Mouse (Mus musculus): Measurements from ENCODE around the gene Lrp1. TPM values are rescaled to one million over a fixed set of nuclear protein-coding genes. Genes with fewer than 3 reads are reported as not detected.

Lrp1 gene
- polyA plus RNA-seq, 1 experiment from 2014 or later, result 77.0 TPM

DNA sequence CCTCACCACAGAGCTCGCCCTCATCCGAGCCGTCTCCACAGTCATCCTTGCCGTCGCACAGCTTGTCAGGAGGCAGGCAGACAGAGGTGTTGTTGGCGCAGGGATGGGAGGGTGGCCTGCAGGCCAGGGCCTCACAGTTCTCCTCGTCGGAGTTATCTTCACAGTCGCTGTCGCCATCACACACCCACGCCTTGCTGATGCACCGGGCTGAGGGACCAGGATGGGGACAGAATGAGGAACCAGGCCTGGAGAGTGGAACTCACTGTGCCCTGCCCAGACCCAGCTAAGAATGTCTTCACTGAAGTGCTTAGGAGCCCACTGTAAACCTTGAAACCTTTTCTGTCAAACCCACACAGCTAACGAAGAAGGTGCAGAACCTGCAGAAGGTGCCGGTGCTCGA, 43.0 kb downstream of the Lrp1 start:
- no peak for ATAC-seq (ENCODE audit: insufficient read depth, low FRiP score, low read depth)
- H3K4me3 ChIP-seq (replicated peaks), result no peak overlapping the region
- no peaks in the 10 kb centered on the region; the same call in 1 of the 2 replicates for H3K4me1 ChIP-seq
- H3K27ac ChIP-seq, result no peak overlapping the region
- no peaks in the 10 kb centered on the region for H3K9me3 ChIP-seq
- no peaks in the 10 kb centered on the region for H3K27me3 ChIP-seq (replicated peaks)
- no peak overlapping the region for H3K4me2 ChIP-seq
- H3K9ac ChIP-seq, result no peak overlapping the region
- H3K36me3 ChIP-seq, result peaks cover 54% of the 10 kb centered on the region
- 87% methylated on average over 15 of the region's 15 CpGs for WGBS

DNA sequence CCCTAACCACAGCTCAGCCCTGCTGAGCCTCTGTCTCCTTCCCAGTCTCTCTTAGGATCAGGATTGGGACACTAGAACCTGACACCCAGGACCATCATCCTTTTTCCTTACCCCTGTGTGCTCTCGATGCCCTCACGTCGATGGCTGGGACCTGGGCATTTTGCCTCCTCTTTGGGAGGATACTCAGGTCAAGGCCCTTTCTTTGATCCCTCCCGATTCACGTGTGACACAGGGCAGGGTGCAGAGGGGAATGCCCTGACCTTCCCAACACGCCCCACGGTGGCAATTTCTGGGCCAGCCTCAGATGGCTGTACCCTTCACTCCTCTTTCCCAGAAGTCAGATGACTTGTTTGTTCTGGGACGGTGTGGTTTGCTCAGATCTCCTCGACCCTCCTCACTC, 43.8 kb downstream of the Lrp1 start:
- H3K4me3 ChIP-seq (replicated peaks), result no peak overlapping the region
- no peaks in the 10 kb centered on the region; the same call in 1 of the 2 replicates for H3K4me1 ChIP-seq
- no peaks in the 10 kb centered on the region for H3K27me3 ChIP-seq (replicated peaks)
- H3K27ac ChIP-seq, result no peak overlapping the region
- H3K9ac ChIP-seq, result no peak overlapping the region
- no peaks in the 10 kb centered on the region for H3K9me3 ChIP-seq
- WGBS, result 79% methylated on average over 9 of the region's 9 CpGs
- no peak for ATAC-seq (ENCODE audit: insufficient read depth, low FRiP score, low read depth)
- peaks cover 56% of the 10 kb centered on the region for H3K36me3 ChIP-seq
- H3K4me2 ChIP-seq, result no peak overlapping the region

DNA sequence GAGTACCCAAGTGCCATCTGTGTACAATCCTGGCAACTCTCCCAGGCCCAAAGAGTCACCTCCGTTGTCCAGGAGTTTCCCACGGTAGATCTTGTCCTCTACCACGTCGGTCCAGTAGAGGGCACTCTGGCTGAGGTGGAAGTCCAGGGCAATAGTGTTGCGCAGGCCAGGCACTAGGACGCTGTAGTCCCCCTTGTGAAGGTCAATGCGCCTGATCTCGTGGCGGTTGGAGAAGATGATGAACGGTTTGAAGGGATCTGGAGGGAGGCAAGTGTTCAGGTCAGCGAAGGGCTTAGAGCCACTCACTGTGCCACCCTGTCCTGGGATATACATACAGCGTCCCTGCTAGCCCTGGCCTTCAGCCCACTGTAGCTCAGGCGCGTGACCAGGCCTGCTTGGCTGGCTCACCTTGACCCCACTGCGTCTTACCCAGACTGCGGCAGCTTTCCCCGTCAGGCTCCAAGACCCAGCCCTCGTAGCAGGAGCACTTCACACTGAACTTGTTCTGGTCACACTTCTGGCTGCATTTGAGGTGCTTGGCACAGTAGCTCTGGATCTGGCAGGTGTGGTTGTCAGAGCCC, 44.5 kb downstream of the Lrp1 start:
- WGBS, result 57% methylated on average over 18 of the region's 18 CpGs
- H3K27ac ChIP-seq, result no peak overlapping the region
- ATAC-seq (ENCODE audit: insufficient read depth, low FRiP score, low read depth), result peak; percentile 34; the same call in 1 of the 2 replicates

DNA sequence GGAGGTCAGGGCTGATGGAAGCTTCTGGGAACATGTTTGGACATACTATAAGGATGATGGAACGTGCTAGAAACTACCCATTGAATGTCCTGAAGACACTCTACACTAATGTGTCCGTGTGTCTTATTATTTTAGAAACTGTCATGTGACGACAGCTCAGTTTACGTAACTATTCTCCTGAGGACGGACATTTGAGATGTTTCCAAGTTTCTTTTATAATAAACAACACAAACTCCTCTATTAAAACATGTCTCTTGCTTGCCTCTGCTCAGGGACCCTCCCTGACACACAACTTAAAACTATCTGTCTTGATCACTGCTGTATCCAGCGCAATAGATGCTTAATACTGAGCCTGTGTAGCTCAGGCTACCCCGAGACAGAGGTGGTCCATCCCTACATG, 45.2 kb downstream of the Lrp1 start:
- WGBS, result 75% methylated on average over 7 of the region's 7 CpGs

More for the DNA sequence above, 44.5 kb downstream of the Lrp1 start:
- no peaks in the 10 kb centered on the region for H3K9me3 ChIP-seq
- H3K9ac ChIP-seq, result no peak overlapping the region
- H3K4me3 ChIP-seq (replicated peaks), result no peak overlapping the region
- H3K4me1 ChIP-seq, result no peaks in the 10 kb centered on the region
- peaks cover 57% of the 10 kb centered on the region for H3K36me3 ChIP-seq
- H3K27me3 ChIP-seq (replicated peaks), result no peaks in the 10 kb centered on the region
- no peak overlapping the region for H3K4me2 ChIP-seq

DNA sequence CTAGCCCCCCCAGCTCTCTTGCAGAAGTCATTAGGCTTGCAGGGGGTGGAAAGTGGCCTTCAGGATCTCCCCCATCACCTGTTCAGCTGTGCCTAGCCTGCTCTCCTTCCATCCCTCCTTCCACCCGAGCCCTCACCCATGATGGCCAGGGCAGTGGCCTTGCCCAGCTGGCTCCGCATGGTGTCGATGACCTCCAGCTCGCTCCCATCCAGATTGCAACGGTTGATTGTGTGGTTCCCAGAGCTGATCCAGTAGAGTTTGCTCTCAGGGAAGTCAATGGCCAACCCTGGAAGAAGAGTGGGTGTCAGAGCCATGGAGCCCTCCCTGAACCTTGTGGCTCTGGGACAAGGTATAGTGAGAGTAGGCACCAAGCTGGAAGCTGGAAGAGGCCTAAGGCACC, 48.7 kb downstream of the Lrp1 start:
- Histone ChIP-seq H3K9ac (no peak overlapping the region), H3K9me3 (no peaks in the 10 kb centered on the region), H3K36me3 (peaks cover 50% of the 10 kb centered on the region), H3K4me1 (peaks cover 4% of the 10 kb centered on the region; the same call in 1 of the 2 replicates), H3K27me3 (replicated peaks) (no peaks in the 10 kb centered on the region), H3K4me3 (replicated peaks) (no peak overlapping the region), H3K27ac (no peak overlapping the region), H3K4me2 (no peak overlapping the region)
- 90% methylated on average over 5 of the region's 5 CpGs for WGBS
- ATAC-seq (ENCODE audit: insufficient read depth, low FRiP score, low read depth), result no peak

More for the DNA sequence above, 45.2 kb downstream of the Lrp1 start:
- no peak overlapping the region for H3K27ac ChIP-seq
- no peak overlapping the region for H3K4me3 ChIP-seq (replicated peaks)
- no peaks in the 10 kb centered on the region for H3K27me3 ChIP-seq (replicated peaks)
- ATAC-seq (ENCODE audit: insufficient read depth, low FRiP score, low read depth), result no peak
- H3K4me1 ChIP-seq, result no peaks in the 10 kb centered on the region
- H3K9ac ChIP-seq, result no peak overlapping the region
- no peak overlapping the region for H3K4me2 ChIP-seq
- peaks cover 63% of the 10 kb centered on the region for H3K36me3 ChIP-seq
- no peaks in the 10 kb centered on the region for H3K9me3 ChIP-seq

DNA sequence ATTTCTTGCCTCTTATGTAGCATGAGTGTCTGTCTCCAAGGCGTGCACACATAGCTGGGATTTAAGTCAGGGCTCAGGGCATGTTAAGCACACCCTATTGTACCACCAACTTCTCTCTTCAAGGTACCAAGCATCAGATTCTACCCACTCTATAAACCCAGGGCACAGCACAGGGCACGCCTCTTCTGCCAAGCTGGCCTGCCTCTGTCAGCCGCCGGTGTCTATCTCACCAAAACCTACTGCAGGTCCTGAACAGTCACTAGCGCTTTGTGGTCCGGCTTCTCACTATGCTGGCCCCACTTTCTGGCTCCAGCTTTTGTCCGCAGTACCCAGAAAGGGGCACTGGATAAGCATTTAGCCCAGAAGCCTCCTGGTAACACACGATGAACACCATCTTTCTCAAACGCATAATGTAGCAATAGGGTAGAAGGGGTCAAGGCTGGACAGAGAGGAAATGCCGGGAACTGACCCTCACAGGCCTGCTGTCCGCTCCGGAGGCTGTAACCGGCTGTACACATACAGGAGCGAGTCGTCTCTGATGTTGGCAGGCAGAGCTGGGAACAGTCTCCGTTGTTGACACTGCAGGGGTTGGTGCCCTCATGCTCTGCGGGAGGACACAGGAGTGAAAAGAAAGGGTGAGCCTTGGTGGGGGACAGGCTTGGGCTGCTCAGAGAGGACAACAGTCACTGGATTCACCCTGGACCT, 49.9 kb downstream of the Lrp1 start:
- Histone ChIP-seq H3K36me3 (peaks cover 56% of the 10 kb centered on the region), H3K27ac (peak overlapping the region; percentile 16), H3K27me3 (replicated peaks) (no peaks in the 10 kb centered on the region), H3K9ac (no peak overlapping the region), H3K9me3 (no peaks in the 10 kb centered on the region), H3K4me2 (no peak overlapping the region), H3K4me1 (peaks cover 4% of the 10 kb centered on the region; the same call in 1 of the 2 replicates), H3K4me3 (replicated peaks) (no peak overlapping the region)
- WGBS, result 85% methylated on average over 17 of the region's 17 CpGs
- ATAC-seq (ENCODE audit: insufficient read depth, low FRiP score, low read depth), result no peak

DNA sequence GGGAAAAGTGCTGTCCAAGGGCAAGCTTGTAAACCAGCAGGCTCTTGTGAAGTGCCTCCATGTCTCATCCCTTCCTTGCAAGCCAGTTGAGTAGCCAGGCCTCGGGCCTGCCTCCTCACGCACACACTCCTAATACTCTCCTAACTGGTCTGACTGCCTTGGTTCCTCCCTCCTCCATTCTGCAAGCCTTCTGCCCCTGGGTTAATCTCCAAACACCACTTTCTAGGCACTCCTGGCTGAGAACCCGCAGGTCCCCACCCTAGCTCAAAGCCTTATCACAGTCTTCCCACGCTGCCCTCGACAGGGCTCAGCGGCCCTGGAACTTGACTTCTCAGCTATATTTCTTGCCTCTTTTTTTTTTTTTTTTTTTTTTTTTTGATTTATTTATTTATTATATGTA, 50.6 kb downstream of the Lrp1 start:
- peak overlapping the region; percentile 68 for H3K27ac ChIP-seq
- H3K4me2 ChIP-seq, result no peak overlapping the region
- H3K9me3 ChIP-seq, result no peaks in the 10 kb centered on the region
- no peaks in the 10 kb centered on the region for H3K27me3 ChIP-seq (replicated peaks)
- peak; percentile 74 for ATAC-seq (ENCODE audit: insufficient read depth, low FRiP score, low read depth)
- H3K4me1 ChIP-seq, result peaks cover 4% of the 10 kb centered on the region; the same call in 1 of the 2 replicates
- peaks cover 59% of the 10 kb centered on the region for H3K36me3 ChIP-seq
- H3K4me3 ChIP-seq (replicated peaks), result no peak overlapping the region
- WGBS, result 54% methylated on average over 6 of the region's 6 CpGs
- no peak overlapping the region for H3K9ac ChIP-seq

DNA sequence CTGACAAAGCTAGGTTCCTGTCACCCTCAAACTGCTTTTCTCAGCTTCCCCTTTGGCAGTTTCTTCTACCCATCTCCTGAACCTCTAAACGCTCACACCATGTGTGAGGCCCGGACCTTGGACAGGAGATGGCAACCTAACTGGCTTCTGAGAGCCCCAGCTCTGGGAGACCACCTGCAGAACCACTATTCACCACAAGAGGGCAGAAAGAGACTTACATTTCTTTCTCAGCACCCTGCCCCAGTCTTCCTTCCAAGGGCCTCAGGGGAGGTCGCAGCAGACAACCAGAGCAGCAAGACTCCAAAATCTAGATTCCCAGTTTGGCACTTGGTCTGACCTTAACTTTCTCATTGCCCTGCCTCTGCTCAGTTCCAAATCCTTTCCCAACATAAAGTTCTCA, 51.5 kb downstream of the Lrp1 start:
- H3K27ac ChIP-seq, result peak overlapping the region; percentile 28; the same call in 1 of the 2 replicates
- H3K36me3 ChIP-seq, result peaks cover 55% of the 10 kb centered on the region
- ATAC-seq (ENCODE audit: insufficient read depth, low FRiP score, low read depth), result no peak
- no peaks in the 10 kb centered on the region for H3K27me3 ChIP-seq (replicated peaks)
- H3K4me1 ChIP-seq, result peaks cover 4% of the 10 kb centered on the region; the same call in 1 of the 2 replicates
- WGBS, result 20% methylated on average over 3 of the region's 3 CpGs
- no peak overlapping the region for H3K4me3 ChIP-seq (replicated peaks)
- no peak overlapping the region for H3K4me2 ChIP-seq
- H3K9ac ChIP-seq, result no peak overlapping the region
- no peaks in the 10 kb centered on the region for H3K9me3 ChIP-seq

DNA sequence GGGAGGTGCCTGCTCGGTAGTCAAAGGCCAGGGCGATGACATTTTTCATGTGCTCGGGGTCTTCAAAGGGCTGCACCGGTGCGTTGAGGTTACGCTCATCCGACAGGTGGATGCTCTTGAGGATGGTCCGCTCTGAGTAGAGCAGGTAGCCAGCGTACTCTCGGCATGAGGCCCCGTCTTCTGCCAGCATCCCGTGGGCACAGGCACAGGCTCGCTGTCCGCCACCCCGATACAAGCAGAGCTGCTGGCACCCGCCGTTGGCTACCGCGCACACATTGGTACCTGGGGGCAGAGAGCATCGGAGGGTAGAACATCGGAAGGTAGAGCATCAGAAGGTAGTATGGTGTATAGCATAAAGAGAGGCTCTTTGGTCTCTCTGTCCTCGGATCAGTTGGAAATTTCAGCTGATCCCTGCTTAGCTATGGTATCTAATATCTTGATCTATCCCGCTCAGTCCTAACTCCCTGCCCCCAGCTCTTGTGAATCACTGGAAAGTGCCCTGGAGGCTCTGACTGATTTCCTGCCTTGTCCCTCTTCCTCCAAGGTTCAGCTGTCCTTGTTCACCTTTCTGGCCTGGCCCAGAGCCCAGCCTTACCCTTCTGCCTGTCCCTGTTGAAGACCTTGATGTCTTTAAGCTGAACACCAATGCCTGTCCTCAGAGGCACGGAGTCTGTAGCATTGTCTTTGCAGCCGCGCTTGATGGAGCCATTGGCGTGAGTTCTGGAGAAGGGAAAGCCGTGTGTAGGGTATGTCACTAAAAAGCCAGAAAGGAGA, 54.2 kb downstream of the Lrp1 start:
- Histone ChIP-seq H3K4me1 (peaks cover 4% of the 10 kb centered on the region; the same call in 1 of the 2 replicates), H3K9me3 (no peaks in the 10 kb centered on the region), H3K4me3 (replicated peaks) (no peak overlapping the region), H3K4me2 (no peak overlapping the region), H3K27me3 (replicated peaks) (no peaks in the 10 kb centered on the region), H3K27ac (no peak overlapping the region), H3K36me3 (peaks cover 41% of the 10 kb centered on the region), H3K9ac (no peak overlapping the region)
- ATAC-seq (ENCODE audit: insufficient read depth, low FRiP score, low read depth), result no peak
- 92% methylated on average over 28 of the region's 28 CpGs for WGBS

DNA sequence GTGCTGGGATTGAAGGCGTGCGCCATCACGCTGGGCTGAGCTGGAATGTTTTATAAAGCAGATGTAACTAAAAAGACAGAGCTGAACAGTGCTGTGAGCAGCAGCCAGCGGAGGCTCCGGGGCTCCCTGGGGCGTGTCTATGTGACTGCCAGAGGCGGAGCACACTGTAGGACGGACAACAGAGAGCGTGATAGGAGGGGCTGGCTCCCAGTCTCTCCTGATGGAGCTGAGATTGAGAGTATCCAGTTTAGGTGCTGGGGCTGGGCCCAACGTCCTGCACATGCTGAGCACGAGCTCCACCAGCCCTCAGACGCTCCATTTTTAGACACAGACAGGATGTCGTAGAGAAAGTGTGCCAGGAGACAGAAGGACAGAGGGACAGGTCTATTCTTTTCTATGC, 56.6 kb downstream of the Lrp1 start:
- no peaks in the 10 kb centered on the region for H3K9me3 ChIP-seq
- H3K4me2 ChIP-seq, result no peak overlapping the region
- no peak overlapping the region for H3K9ac ChIP-seq
- no peaks in the 10 kb centered on the region for H3K4me1 ChIP-seq
- 39% methylated on average over 13 of the region's 13 CpGs for WGBS
- peak; percentile 74 for ATAC-seq (ENCODE audit: insufficient read depth, low FRiP score, low read depth)
- no peaks in the 10 kb centered on the region for H3K27me3 ChIP-seq (replicated peaks)
- no peak overlapping the region for H3K4me3 ChIP-seq (replicated peaks)
- H3K27ac ChIP-seq, result peak overlapping the region; percentile 61; the same call in 1 of the 2 replicates
- peaks cover 42% of the 10 kb centered on the region for H3K36me3 ChIP-seq

DNA sequence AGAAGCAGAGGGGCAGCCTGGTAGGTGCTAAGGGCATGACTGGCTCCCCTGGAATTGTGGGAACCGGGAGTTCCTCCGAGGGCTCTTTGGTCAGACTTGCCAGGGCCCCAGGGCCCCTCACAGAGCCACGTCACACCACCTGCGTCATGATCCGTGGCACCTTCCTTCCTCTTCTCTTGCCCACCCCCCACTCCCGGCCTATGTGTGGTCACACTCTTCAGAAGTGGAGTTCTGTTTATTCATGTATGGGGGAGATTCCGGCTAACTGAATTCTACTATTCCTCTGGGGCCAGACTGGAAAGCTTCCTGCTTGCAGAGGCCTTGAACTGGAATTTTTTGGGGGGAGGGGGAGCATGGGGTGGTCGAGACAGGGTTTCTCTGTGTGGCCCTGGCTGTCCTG, 57.1 kb downstream of the Lrp1 start:
- 64% methylated on average over 8 of the region's 8 CpGs for WGBS
- Histone ChIP-seq H3K9me3 (no peaks in the 10 kb centered on the region), H3K27me3 (replicated peaks) (no peaks in the 10 kb centered on the region), H3K27ac (peak overlapping the region; percentile 61; the same call in 1 of the 2 replicates), H3K4me2 (no peak overlapping the region), H3K9ac (no peak overlapping the region), H3K4me3 (replicated peaks) (no peak overlapping the region), H3K4me1 (no peaks in the 10 kb centered on the region), H3K36me3 (peaks cover 44% of the 10 kb centered on the region)
- ATAC-seq (ENCODE audit: insufficient read depth, low FRiP score, low read depth), result peak; percentile 1; the same call in 1 of the 2 replicates

DNA sequence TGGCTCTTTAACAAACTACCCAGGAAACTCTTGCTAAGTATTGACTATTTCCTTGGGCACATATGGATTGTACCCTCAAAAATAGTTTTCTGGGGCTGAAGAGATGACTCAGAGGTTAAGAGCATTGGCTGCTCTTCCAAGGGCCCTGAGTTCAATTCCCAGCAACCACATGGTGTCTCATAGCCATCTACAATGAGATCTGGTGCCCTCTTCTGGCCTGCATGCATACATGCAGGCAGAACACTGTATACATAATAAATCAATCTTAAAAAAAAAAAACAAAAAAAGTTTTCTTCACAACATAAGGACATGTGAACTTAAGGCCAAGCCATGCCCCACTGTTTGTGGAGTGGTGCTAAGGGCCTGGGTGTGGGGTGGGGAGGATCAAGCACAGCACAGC, 59.8 kb downstream of the Lrp1 start:
- Histone ChIP-seq H3K27me3 (replicated peaks) (no peaks in the 10 kb centered on the region), H3K4me2 (no peak overlapping the region), H3K4me1 (no peaks in the 10 kb centered on the region), H3K9ac (no peak overlapping the region), H3K36me3 (peaks cover 53% of the 10 kb centered on the region), H3K9me3 (no peaks in the 10 kb centered on the region), H3K4me3 (replicated peaks) (no peak overlapping the region), H3K27ac (no peak overlapping the region)
- ATAC-seq (ENCODE audit: insufficient read depth, low FRiP score, low read depth), result no peak

Data from stomach, embryonic 15.5 days (tissue).